Mouse (Mus musculus): ENCODE measurements around the gene Lysmd1. TPM values are rescaled to one million over a fixed set of nuclear protein-coding genes. Genes with fewer than 3 reads are reported as not detected.
"Not testable (repeated sequence)": the region's sequence is repeated elsewhere in the genome, so short reads cannot be mapped to it uniquely, and the experiment has no call there.

Lysmd1 gene
- polyA plus RNA-seq, 1 experiment from 2014 or later, result 7.5 TPM

DNA sequence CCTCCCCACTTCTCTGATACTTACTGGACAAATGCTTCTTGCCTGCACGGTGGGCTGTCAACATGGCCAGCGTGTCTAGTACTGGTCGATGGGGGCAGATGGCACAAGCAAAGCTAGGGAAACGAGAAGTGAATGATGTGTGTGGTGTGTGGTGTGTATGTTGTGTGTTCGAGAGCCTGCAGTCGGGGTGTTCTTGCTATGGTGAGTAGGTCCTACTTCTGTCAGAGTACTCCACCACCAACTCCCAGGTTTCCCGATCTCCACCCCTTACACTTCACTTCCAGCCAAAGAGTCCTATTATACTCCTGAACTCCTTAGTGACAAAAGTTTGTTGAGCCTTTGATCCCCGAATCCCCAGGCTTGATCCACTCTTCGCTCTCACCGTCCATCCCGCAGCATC, 712 bp upstream of the Lysmd1 start:
- ATAC-seq (ENCODE audit: low read depth), result no peak

DNA sequence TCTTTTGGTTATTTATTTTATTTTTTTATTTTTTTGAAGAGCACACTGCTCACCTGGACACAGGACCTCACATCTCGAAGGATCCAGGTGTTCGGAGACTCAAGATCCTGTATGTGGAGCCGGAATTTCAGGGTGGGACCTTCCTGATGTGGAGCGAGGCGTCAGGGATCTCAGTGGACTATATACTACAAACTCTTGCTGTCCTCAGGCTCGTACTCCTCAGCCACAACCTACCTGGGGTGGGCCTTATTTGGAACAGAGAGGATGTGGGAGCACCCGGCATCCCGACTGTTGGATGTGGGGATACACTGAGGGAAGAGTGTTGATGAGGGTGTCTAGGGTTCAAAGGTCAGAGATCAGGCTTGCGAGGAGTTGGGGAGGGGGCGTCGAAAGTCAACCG, 245 bp downstream of the Lysmd1 start:
- Histone ChIP-seq H3K4me3 (ENCODE audit: low read depth, low read length) (peak overlapping the region; percentile 72), H3K4me1 (ENCODE audit: control insufficient read depth, low read depth, low read length) (peaks cover 26% of the 10 kb centered on the region)
- peak; percentile 41 for ATAC-seq (ENCODE audit: low read depth)
- not testable (repeated sequence) for H3K9ac ChIP-seq (ENCODE audit: low read depth, low read length); H3K27me3 ChIP-seq (ENCODE audit: control insufficient read depth, insufficient read depth, low read depth, low read length); H3K36me3 ChIP-seq (ENCODE audit: control insufficient read depth, insufficient read depth); H3K9me3 ChIP-seq (replicated peaks; ENCODE audit: control insufficient read depth, low read length); H3K4me2 ChIP-seq (ENCODE audit: low read depth, low read length); H3K27ac ChIP-seq (ENCODE audit: low read length)
- no CpG with 5 or more reads among the region's 12 CpGs for WGBS (ENCODE audit: insufficient replicate concordance)

More for the DNA sequence above, 712 bp upstream of the Lysmd1 start:
- H3K4me2 ChIP-seq (ENCODE audit: low read depth, low read length), result peak overlapping the region; percentile 95
- peak overlapping the region; percentile 72 for H3K4me3 ChIP-seq (ENCODE audit: low read depth, low read length)
- H3K27me3 ChIP-seq (ENCODE audit: control insufficient read depth, insufficient read depth, low read depth, low read length), result no peaks in the 10 kb centered on the region
- H3K27ac ChIP-seq (ENCODE audit: low read length), result peak overlapping the region; percentile 85; the same call in 1 of the 2 replicates
- no peaks in the 10 kb centered on the region for H3K9me3 ChIP-seq (replicated peaks; ENCODE audit: control insufficient read depth, low read length)
- H3K9ac ChIP-seq (ENCODE audit: low read depth, low read length), result peak overlapping the region; percentile 75
- H3K36me3 ChIP-seq (ENCODE audit: control insufficient read depth, insufficient read depth), result peaks cover 5% of the 10 kb centered on the region; the same call in 1 of the 2 replicates
- H3K4me1 ChIP-seq (ENCODE audit: control insufficient read depth, low read depth, low read length), result peaks cover 26% of the 10 kb centered on the region
- WGBS (ENCODE audit: insufficient replicate concordance), result 55% methylated on average over 11 of the region's 11 CpGs

DNA sequence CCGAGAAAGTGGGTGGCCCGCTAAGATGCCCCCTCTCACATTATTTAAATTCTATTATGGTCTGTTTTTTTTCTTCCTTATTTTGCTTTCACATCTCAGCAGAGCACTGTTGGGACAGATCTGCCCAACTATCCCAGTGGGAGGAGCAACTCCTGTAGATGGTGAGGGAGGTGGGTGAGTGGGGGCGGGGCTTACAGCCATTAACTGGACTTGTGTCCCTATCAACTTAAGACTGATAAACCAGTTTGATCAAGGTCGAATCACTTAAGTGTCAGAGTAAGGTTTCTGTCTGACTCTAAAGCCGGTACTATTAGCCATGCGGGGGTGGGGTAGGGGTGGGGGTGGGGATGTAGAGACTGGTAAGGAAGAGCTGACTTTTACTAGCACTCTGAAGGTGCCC, 1.1 kb downstream of the Lysmd1 start:
- 8% methylated on average over 6 of the region's 6 CpGs for WGBS (ENCODE audit: insufficient replicate concordance)
- Histone ChIP-seq H3K9me3 (replicated peaks; ENCODE audit: control insufficient read depth, low read length) (no peaks in the 10 kb centered on the region), H3K27ac (ENCODE audit: low read length) (peak overlapping the region; percentile 64), H3K4me2 (ENCODE audit: low read depth, low read length) (peak overlapping the region; percentile 78), H3K9ac (ENCODE audit: low read depth, low read length) (peak overlapping the region; percentile 64), H3K4me1 (ENCODE audit: control insufficient read depth, low read depth, low read length) (peaks cover 26% of the 10 kb centered on the region), H3K27me3 (ENCODE audit: control insufficient read depth, insufficient read depth, low read depth, low read length) (no peaks in the 10 kb centered on the region), H3K4me3 (ENCODE audit: low read depth, low read length) (peak overlapping the region; percentile 62), H3K36me3 (ENCODE audit: control insufficient read depth, insufficient read depth) (peaks cover 5% of the 10 kb centered on the region; the same call in 1 of the 2 replicates)
- peak; percentile 49 for ATAC-seq (ENCODE audit: low read depth)

DNA sequence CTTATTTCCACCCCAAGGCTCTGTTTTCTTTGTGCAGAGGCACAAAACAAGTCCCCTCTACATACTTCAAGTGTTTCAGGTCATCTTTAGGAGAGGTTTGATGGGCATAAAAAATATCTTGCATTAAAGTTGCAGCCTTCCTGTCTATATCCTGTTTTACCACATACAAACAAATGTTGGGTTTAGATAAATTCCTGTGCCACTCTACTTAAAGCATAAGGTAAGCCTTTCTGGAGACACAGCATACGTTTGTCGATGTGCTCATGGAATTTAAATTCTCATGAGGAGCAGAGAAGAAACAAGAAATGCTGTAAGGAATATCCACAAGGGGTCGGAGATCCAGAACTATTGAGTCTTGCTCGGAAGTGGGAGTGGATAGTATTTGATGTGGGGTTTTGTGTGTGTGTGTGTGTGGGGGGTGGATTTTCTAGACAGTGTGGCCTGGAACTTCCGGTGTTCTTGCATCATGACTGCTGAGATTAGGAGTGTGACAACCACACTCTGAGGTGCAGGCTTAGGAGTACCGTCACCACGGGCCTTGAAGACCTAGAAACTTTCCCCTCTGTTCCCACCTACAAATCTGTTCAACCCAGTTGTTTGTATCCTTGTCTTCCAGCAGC, 1.7 kb downstream of the Lysmd1 start:
- Histone ChIP-seq H3K27ac (ENCODE audit: low read length) (peak overlapping the region; percentile 11), H3K9ac (ENCODE audit: low read depth, low read length) (peak overlapping the region; percentile 64; the same call in 1 of the 2 replicates)
- WGBS (ENCODE audit: insufficient replicate concordance), result 24% methylated on average over 7 of the region's 7 CpGs

DNA sequence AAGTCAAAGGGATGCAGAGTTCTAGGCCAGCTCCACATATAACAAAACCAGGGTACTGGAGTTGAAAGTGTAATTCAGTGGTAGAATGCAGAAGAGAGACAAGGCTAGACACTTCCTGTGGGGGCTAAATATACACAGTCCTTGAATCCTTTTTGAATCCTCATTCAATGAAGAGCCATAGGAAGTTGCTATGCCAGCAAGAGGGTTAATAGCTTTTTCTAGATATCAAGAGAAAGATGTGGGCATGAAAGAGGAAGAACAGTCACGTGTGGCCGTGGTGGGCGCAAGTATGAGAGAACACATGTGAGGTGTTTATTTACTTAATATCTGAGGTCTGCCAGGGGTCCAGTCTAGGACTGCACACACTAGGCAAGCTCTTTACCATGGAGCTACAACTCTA, 2.4 kb downstream of the Lysmd1 start:
- Histone ChIP-seq H3K4me1 (ENCODE audit: control insufficient read depth, low read depth, low read length) (peaks cover 26% of the 10 kb centered on the region), H3K4me2 (ENCODE audit: low read depth, low read length) (no peak overlapping the region), H3K9me3 (replicated peaks; ENCODE audit: control insufficient read depth, low read length) (no peaks in the 10 kb centered on the region), H3K27ac (ENCODE audit: low read length) (peak overlapping the region; percentile 9), H3K9ac (ENCODE audit: low read depth, low read length) (no peak overlapping the region), H3K4me3 (ENCODE audit: low read depth, low read length) (no peak overlapping the region), H3K27me3 (ENCODE audit: control insufficient read depth, insufficient read depth, low read depth, low read length) (no peaks in the 10 kb centered on the region), H3K36me3 (ENCODE audit: control insufficient read depth, insufficient read depth) (peaks cover 3% of the 10 kb centered on the region; the same call in 1 of the 2 replicates)
- ATAC-seq (ENCODE audit: low read depth), result no peak
- WGBS (ENCODE audit: insufficient replicate concordance), result 46% methylated on average over 3 of the region's 3 CpGs

More for the DNA sequence above, 1.7 kb downstream of the Lysmd1 start:
- peaks cover 26% of the 10 kb centered on the region for H3K4me1 ChIP-seq (ENCODE audit: control insufficient read depth, low read depth, low read length)
- no peaks in the 10 kb centered on the region for H3K9me3 ChIP-seq (replicated peaks; ENCODE audit: control insufficient read depth, low read length)
- H3K4me2 ChIP-seq (ENCODE audit: low read depth, low read length), result peak overlapping the region; percentile 78
- H3K4me3 ChIP-seq (ENCODE audit: low read depth, low read length), result peak overlapping the region; percentile 62
- peaks cover 3% of the 10 kb centered on the region; the same call in 1 of the 2 replicates for H3K36me3 ChIP-seq (ENCODE audit: control insufficient read depth, insufficient read depth)
- no peaks in the 10 kb centered on the region for H3K27me3 ChIP-seq (ENCODE audit: control insufficient read depth, insufficient read depth, low read depth, low read length)
- ATAC-seq (ENCODE audit: low read depth), result no peak

DNA sequence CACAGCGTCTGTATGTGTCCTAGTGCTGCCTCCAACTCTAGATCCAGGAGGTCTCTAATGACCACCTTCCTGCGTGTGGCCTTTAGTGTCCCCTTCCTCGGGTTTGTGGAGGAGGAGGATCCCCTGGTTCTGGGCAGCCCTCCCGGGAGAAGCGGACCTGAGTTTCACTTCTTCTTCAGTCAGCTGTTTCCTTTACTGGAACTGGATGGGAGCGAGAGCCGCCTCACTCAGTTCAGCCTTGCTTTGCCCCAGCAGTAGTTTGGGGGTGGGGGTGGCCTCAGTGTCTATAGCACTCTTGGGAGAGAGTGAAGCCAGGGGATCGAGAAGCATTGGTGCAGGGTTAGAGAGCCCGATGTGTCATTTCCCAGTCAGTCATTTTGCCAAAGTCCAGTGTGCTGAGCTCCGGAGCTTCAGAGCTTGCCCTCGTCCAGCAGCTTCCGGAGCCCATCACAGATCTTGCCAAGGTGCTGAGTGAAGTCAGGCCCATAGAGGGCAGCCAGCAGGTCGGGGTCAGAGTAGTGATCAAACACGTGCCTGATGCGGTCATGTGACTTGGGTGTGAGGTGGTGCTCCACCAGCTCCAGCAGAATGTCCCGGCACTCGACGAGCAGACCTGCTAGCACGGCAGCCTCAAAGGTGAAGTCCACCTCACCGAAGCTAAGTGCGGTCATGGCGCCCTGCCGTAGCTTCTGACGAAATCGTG, 5.8 kb downstream of the Lysmd1 start:
- H3K4me2 ChIP-seq (ENCODE audit: low read depth, low read length), result 0 out of 2 replicates have a peak overlapping the region, but pooled peaks have one; percentile 12
- WGBS (ENCODE audit: insufficient replicate concordance), result 65% methylated on average over 25 of the region's 25 CpGs
- no peaks in the 10 kb centered on the region for H3K36me3 ChIP-seq (ENCODE audit: control insufficient read depth, insufficient read depth)
- H3K4me3 ChIP-seq (ENCODE audit: low read depth, low read length), result no peak overlapping the region
- peak overlapping the region; percentile 3; the same call in 1 of the 2 replicates for H3K27ac ChIP-seq (ENCODE audit: low read length)
- no peaks in the 10 kb centered on the region for H3K9me3 ChIP-seq (replicated peaks; ENCODE audit: control insufficient read depth, low read length)
- H3K4me1 ChIP-seq (ENCODE audit: control insufficient read depth, low read depth, low read length), result peaks cover 28% of the 10 kb centered on the region
- no peak overlapping the region for H3K9ac ChIP-seq (ENCODE audit: low read depth, low read length)
- no peaks in the 10 kb centered on the region for H3K27me3 ChIP-seq (ENCODE audit: control insufficient read depth, insufficient read depth, low read depth, low read length)
- no peak; the same call in 1 of the 2 replicates for ATAC-seq (ENCODE audit: low read depth)

DNA sequence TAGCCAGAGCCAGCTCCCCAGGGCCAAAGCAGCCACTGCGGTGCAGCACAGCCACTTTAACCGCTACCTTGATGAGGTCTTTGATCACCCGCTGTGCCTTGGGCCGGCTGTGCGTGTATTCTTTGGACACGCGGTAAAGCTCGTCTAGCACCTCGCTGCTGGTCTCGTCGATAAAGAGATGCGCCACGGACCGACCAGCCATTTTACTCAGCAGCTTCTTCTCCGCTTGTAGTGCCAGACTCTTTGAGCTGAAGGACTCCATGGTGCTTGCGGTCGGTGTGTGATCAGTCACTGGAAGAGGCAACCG, 6.4 kb downstream of the Lysmd1 start:
- no peaks in the 10 kb centered on the region for H3K9me3 ChIP-seq (replicated peaks; ENCODE audit: control insufficient read depth, low read length)
- WGBS (ENCODE audit: insufficient replicate concordance), result 69% methylated on average over 18 of the region's 18 CpGs
- no peaks in the 10 kb centered on the region for H3K36me3 ChIP-seq (ENCODE audit: control insufficient read depth, insufficient read depth)
- H3K4me3 ChIP-seq (ENCODE audit: low read depth, low read length), result no peak overlapping the region
- H3K27ac ChIP-seq (ENCODE audit: low read length), result peak overlapping the region; percentile 3; the same call in 1 of the 2 replicates
- no peak overlapping the region for H3K9ac ChIP-seq (ENCODE audit: low read depth, low read length)
- ATAC-seq (ENCODE audit: low read depth), result no peak
- 0 out of 2 replicates have a peak overlapping the region, but pooled peaks have one; percentile 12 for H3K4me2 ChIP-seq (ENCODE audit: low read depth, low read length)
- peaks cover 23% of the 10 kb centered on the region for H3K4me1 ChIP-seq (ENCODE audit: control insufficient read depth, low read depth, low read length)
- H3K27me3 ChIP-seq (ENCODE audit: control insufficient read depth, insufficient read depth, low read depth, low read length), result no peaks in the 10 kb centered on the region

DNA sequence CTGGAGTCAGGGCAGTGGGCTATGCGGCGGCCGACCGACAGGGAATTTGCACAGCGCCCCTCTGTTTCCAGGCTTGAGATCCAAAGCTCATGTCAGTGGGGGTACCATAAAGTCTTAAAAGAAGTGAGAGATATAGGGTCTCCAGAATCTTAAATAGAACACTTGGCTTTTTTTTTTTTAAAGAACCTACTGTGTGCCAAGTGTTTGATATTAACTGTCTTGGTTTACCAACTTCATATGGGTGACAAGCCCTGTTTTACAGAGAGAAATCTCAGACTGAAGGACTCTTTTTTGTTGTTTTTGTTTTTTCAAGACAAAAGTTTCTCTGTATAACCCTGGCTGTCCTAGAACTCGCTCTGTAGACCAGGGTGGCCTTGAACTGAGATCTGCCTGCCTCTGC, 6.9 kb downstream of the Lysmd1 start:
- H3K4me2 ChIP-seq (ENCODE audit: low read depth, low read length), result peak overlapping the region; percentile 18; the same call in 1 of the 2 replicates
- WGBS (ENCODE audit: insufficient replicate concordance), result 78% methylated on average over 6 of the region's 6 CpGs
- peaks cover 18% of the 10 kb centered on the region for H3K4me1 ChIP-seq (ENCODE audit: control insufficient read depth, low read depth, low read length)
- no peak overlapping the region for H3K27ac ChIP-seq (ENCODE audit: low read length)
- no peak overlapping the region for H3K9ac ChIP-seq (ENCODE audit: low read depth, low read length)
- ATAC-seq (ENCODE audit: low read depth), result no peak
- peak overlapping the region; percentile 39; the same call in 1 of the 2 replicates for H3K4me3 ChIP-seq (ENCODE audit: low read depth, low read length)
- H3K36me3 ChIP-seq (ENCODE audit: control insufficient read depth, insufficient read depth), result no peaks in the 10 kb centered on the region
- H3K9me3 ChIP-seq (replicated peaks; ENCODE audit: control insufficient read depth, low read length), result no peaks in the 10 kb centered on the region
- H3K27me3 ChIP-seq (ENCODE audit: control insufficient read depth, insufficient read depth, low read depth, low read length), result no peaks in the 10 kb centered on the region

DNA sequence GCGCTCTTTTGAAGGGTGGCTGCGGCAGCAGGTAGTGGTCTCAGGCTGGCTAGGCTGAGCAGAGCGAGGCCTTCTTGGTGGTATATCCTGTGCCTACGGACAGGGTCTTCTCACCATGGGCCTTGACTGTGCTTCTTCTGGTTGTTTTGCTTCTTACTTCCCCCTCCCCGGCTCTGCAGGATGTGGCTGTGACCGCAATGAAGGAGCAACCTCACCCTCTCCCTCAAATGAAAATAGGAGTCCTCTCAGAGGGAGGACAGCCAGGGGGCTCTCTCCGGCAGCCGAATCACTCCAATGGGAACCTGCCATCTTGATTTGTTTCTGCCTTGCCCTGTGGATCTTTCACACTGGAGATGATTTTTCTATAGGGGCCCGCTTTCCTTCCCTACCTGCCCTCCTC, 7.6 kb downstream of the Lysmd1 start:
- Histone ChIP-seq H3K4me3 (ENCODE audit: low read depth, low read length) (peak overlapping the region; percentile 39), H3K4me2 (ENCODE audit: low read depth, low read length) (peak overlapping the region; percentile 22), H3K27me3 (ENCODE audit: control insufficient read depth, insufficient read depth, low read depth, low read length) (no peaks in the 10 kb centered on the region), H3K4me1 (ENCODE audit: control insufficient read depth, low read depth, low read length) (peaks cover 11% of the 10 kb centered on the region), H3K9me3 (replicated peaks; ENCODE audit: control insufficient read depth, low read length) (no peaks in the 10 kb centered on the region), H3K9ac (ENCODE audit: low read depth, low read length) (no peak overlapping the region), H3K27ac (ENCODE audit: low read length) (peak overlapping the region; percentile 66), H3K36me3 (ENCODE audit: control insufficient read depth, insufficient read depth) (no peaks in the 10 kb centered on the region)
- ATAC-seq (ENCODE audit: low read depth), result no peak
- WGBS (ENCODE audit: insufficient replicate concordance), result 27% methylated on average over 9 of the region's 9 CpGs

Measured in liver, embryonic 16.5 days (tissue).